Comparison of ENCODE assay signal across 9 mouse cellular contexts in genomic region chr19:59459811-59460241, GRCm38 (mm10). TPM values are rescaled to one million over a fixed set of nuclear protein-coding genes. Genes with fewer than 3 reads are reported as not detected.
DNase-seq lines count a peak whose midpoint lies in the region; ATAC-seq lines count a peak whose summit lies in the region.
"Had no signal": no experiment of that assay in that cellular context is flagged by ENCODE, and none has a peak within 500 bp of the region (broad histone marks: within the 10 kb centered on the region; RNA-seq: fewer than 3 reads in every experiment).

No protein-coding gene starts in this region.

- peak overlapping the region; percentile 71 for H3K4me2 ChIP-seq in embryonic facial prominence, embryonic 11.5 days (ENCODE audit: low read depth, low read length)
- peak overlapping the region; percentile 42 for H3K4me2 ChIP-seq in hindbrain, embryonic 16.5 days (ENCODE audit: low read length)
- H3K4me2 ChIP-seq in midbrain, embryonic 13.5 days (replicated peaks), result peak overlapping the region; percentile 57

- H3K9me3 ChIP-seq in embryonic facial prominence, embryonic 11.5 days (replicated peaks; ENCODE audit: control insufficient read depth, low read length), result no peaks in the 10 kb centered on the region
- no peaks in the 10 kb centered on the region for H3K9me3 ChIP-seq in hindbrain, embryonic 16.5 days (ENCODE audit: control insufficient read depth, low read length)
- no peaks in the 10 kb centered on the region for H3K9me3 ChIP-seq in midbrain, embryonic 13.5 days

- ATAC-seq in embryonic facial prominence, embryonic 11.5 days (replicated peaks; ENCODE audit: insufficient number of reproducible peaks, low FRiP score, low TSS enrichment, low read depth), result no peak
- ATAC-seq in hindbrain, embryonic 16.5 days, result 0 out of 2 replicates have a peak, but pooled peaks have one; percentile 37
- ATAC-seq in midbrain, embryonic 13.5 days, result no peak

- WGBS in embryonic facial prominence, embryonic 11.5 days, result under 1% methylated on average over 19 of the region's 19 CpGs
- WGBS in hindbrain, embryonic 16.5 days, result under 1% methylated on average over 19 of the region's 19 CpGs
- WGBS in midbrain, embryonic 13.5 days, result 1% methylated on average over 19 of the region's 19 CpGs

- peaks cover 68% of the 10 kb centered on the region for H3K27me3 ChIP-seq in embryonic facial prominence, embryonic 11.5 days (ENCODE audit: control insufficient read depth, insufficient read depth, low read length)
- H3K27me3 ChIP-seq in hindbrain, embryonic 16.5 days (replicated peaks; ENCODE audit: control insufficient read depth, insufficient read depth, low read length), result peaks cover 64% of the 10 kb centered on the region
- H3K27me3 ChIP-seq in midbrain, embryonic 13.5 days, result peaks cover 89% of the 10 kb centered on the region

- DNase-seq in layer of hippocampus, postnatal 10 days (ENCODE audit: low spot score in 2 of 2), result peak; percentile 40 to 49
- DNase-seq in layer of hippocampus, adult 8-10 months (ENCODE audit: low spot score in 2 of 2), result no peak
- DNase-seq in embryonic facial prominence, embryonic 11.5 days (ENCODE audit: low spot score), result peak; percentile 54
- DNase-seq in thymus, postnatal 10 days (ENCODE audit: low spot score in 2 of 2), result no peak
- no peak for DNase-seq in right cerebral cortex, adult 18-20 months
- DNase-seq in layer of hippocampus, adult 9-10 months (ENCODE audit: low spot score), result no peak

- H3K4me3 ChIP-seq in embryonic facial prominence, embryonic 11.5 days (ENCODE audit: low read depth, low read length), result peak overlapping the region; percentile 48
- H3K4me3 ChIP-seq in hindbrain, embryonic 16.5 days (ENCODE audit: low read length), result peak overlapping the region; percentile 33; the same call in 1 of the 2 replicates
- H3K4me3 ChIP-seq in midbrain, embryonic 13.5 days (replicated peaks), result peak overlapping the region; percentile 54

- H3K4me1 ChIP-seq in embryonic facial prominence, embryonic 11.5 days (ENCODE audit: control insufficient read depth, insufficient read depth, low read length), result no peaks in the 10 kb centered on the region
- peaks cover 11% of the 10 kb centered on the region for H3K4me1 ChIP-seq in hindbrain, embryonic 16.5 days (ENCODE audit: control insufficient read depth, insufficient read depth, low read depth, low read length)
- H3K4me1 ChIP-seq in midbrain, embryonic 13.5 days (replicated peaks), result peaks cover 30% of the 10 kb centered on the region

- H3K36me3 ChIP-seq in embryonic facial prominence, embryonic 11.5 days (replicated peaks; ENCODE audit: control insufficient read depth, insufficient read depth, low read depth, low read length), result no peaks in the 10 kb centered on the region
- no peaks in the 10 kb centered on the region for H3K36me3 ChIP-seq in hindbrain, embryonic 16.5 days (ENCODE audit: control insufficient read depth, insufficient read depth, low read length)
- no peaks in the 10 kb centered on the region for H3K36me3 ChIP-seq in midbrain, embryonic 13.5 days

- H3K9ac ChIP-seq in embryonic facial prominence, embryonic 11.5 days (replicated peaks; ENCODE audit: low read length), result peak overlapping the region; percentile 70
- H3K9ac ChIP-seq in hindbrain, embryonic 16.5 days (ENCODE audit: low read depth, low read length), result no peak overlapping the region
- H3K9ac ChIP-seq in midbrain, embryonic 13.5 days (replicated peaks), result peak overlapping the region; percentile 79

- peak overlapping the region; percentile 75 for H3K27ac ChIP-seq in embryonic facial prominence, embryonic 11.5 days (replicated peaks; ENCODE audit: low read depth, low read length)
- H3K27ac ChIP-seq in hindbrain, embryonic 16.5 days (ENCODE audit: low read depth, low read length), result no peak overlapping the region
- peak overlapping the region; percentile 92 for H3K27ac ChIP-seq in midbrain, embryonic 13.5 days

RNA-seq across cellular contexts. Expression of gene Emx2, which starts 1.7 kb away (rescaled TPM):
- total RNA-seq in layer of hippocampus, postnatal 10 days (2021), result 10 to 100 TPM; 18.6 to 24.2 TPM
- total RNA-seq in layer of hippocampus, adult 8-10 months (2022), result 10 to 100 TPM; 17.4 to 25.8 (median 21.9) TPM
- 10.6 and 12.8 TPM in 2 replicates for polyA plus RNA-seq in embryonic facial prominence, embryonic 11.5 days (2014; fragmentation: Nextera tagmentation; extraction: Ambion mirVana)
- polyA plus RNA-seq in hindbrain, embryonic 16.5 days (2015; fragmentation: Nextera tagmentation; extraction: Ambion mirVana), result 0.95 TPM in 1 of 2 replicates, not detected in the other
- 16.3 and 20.3 TPM in 2 replicates for polyA plus RNA-seq in midbrain, embryonic 13.5 days (2015; fragmentation: Nextera tagmentation; extraction: Ambion mirVana)
- polyA plus RNA-seq: liver, embryonic 16.5 days had no signal

Comparison
In these comparisons a context has a peak if more than half of its experiments do, and no peak if none do; other contexts are left out.
1. DNase-seq: peak in layer of hippocampus, postnatal 10 days (2 of 2) and embryonic facial prominence, embryonic 11.5 days (single experiment); none in layer of hippocampus, adult 8-10 months (0 of 2), thymus, postnatal 10 days (0 of 2), right cerebral cortex, adult 18-20 months (single experiment) and layer of hippocampus, adult 9-10 months (single experiment).
2. Peak in every context shown above with its lines, with median percentiles within 50 percentile points of each other: H3K4me2 ChIP-seq and H3K4me3 ChIP-seq.